Mouse (Mus musculus): ENCODE data around the gene Polr2c. TPM values are rescaled to one million over a fixed set of nuclear protein-coding genes. Genes with fewer than 3 reads are reported as not detected.
A peak's percentile ranks its signal among the peaks of the same experiment; 100 is the strongest.
"Not testable (repeated sequence)": the region's sequence is repeated elsewhere in the genome, so short reads cannot be mapped to it uniquely, and the experiment has no call there.

Gene Polr2c
- total RNA-seq (2021): 10 to 100 TPM; 52.0 to 60.5 TPM
- long read RNA-seq, experiment 1, transcript Polr2c-201 (9 exons, 1,580 nt): major isoform, 74 of 107 reads
- long read RNA-seq, experiment 1, partial matches to known transcripts: 0 of 107 reads
- long read RNA-seq, experiment 1, other reads (novel, unspliced or antisense): 33 of 107 reads
- long read RNA-seq, experiment 2, transcript Polr2c-201 (9 exons, 1,580 nt): major isoform, 85 of 122 reads
- long read RNA-seq, experiment 2, partial matches to known transcripts: 0 of 122 reads
- long read RNA-seq, experiment 2, other reads (novel, unspliced or antisense): 36 of 122 reads

DNA sequence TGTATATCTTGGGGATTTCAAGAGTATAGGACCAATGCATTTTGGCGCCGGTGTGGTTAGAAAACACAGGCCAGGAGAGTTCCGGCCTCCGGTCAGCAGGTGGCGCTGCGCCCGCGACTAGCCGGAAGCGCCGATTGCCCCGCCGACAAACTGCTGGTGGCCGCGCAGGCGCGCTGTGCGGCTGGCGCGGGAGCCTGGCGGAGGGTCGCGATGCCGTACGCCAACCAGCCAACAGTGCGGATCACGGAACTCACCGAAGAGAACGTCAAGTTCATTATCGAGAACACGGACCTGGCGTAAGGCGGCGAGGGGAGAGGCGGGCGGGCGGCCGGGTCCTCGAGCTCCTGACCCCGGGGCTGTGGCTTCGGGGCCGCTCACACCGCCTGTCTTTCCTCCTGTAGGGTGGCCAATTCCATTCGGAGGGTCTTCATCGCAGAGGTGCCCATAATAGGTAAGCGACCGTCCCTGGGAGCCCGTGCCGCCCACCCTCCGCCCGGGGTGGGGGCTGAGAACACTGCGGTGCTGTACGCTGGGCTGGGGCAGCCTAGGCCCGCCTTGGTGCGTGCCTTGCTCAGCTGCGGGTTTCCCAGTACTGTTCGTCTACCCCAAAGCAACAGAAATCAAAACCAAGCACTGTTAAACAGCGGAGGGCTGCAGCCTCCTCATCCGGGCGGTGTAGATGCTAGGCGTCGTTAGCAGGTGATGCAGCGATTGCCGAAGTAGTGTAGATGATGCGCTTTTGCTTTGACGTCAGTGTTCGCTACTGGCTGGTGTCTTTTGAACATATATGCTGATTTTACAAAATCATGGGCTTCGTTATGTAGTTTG lies at the start of gene Polr2c:
Polr2c (plus strand) TSS at position 105 of the 828 bp plus-strand sequence.
- intact Hi-C loops (cut with DNase I): loop anchor here (5.0 kb wide), 1 partner anchor 50 kb away; no protein-coding TSS in a partner anchor
- peak; percentile 93 to 94 for DNase-seq (ENCODE audit: low spot score in 2 of 2)

DNA sequence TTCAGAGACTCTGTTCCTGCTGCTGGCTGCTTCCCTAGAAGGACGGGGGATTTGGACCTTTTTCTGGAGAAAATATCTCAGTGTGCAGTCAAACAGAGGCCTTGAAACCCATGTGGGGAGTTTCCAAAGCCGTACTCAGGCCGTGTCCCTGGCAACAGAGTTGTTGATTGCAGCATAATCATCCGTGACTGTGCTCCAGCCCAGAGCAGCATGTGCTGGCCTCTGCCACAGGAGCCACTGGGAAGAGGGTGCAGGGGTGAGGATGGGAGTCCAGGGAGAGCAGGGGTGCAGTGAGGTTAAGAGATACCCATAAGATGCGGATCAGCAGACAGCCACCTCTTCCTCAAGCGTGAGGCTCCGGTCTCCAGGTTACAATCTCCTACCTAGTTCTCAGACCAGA lies 49.7 kb upstream of the Polr2c start:
- intact Hi-C loops (cut with DNase I): no loop called here
- DNase-seq (ENCODE audit: low spot score in 2 of 2): no peak

DNA sequence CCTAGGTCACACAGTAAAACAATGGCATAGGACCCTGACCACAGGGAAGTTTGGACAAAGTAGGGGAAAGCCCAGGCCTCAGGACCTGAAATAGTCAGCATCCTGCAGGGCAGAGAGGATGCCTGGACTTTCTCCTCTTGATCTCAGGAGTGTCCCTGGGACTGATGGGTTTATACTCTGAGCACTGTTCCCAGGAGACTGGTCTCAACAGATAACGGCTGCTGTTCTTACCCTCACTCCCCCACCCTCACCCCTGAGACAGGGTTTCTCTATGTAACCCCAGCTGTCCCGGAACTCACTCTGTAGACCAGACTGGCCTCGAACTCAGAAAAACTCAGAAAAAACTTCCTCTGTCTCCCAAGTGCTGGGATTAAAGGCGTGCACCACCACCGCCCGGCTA lies 48.9 kb upstream of the Polr2c start:
- no peak for DNase-seq (ENCODE audit: low spot score in 2 of 2)
- intact Hi-C loops (cut with DNase I): no loop called here

DNA sequence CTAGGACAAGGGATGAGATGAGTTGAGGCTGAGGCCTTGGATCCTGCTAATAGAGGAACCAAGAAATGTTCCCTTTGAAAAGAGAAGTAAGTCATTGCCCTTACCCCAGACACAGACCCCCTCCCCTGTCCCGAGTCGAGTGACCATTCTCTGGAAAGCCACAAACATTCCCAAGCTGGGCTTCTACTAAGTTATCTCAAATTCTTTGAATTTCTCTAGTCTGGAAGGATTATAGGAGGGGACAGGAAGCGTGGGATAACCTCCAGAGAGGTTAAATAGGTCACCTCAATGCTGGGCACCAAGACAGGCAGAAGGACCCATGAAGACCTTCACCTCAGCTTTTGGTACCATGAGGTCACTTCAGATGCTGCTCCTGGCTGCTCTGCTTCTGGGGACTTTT lies 47.1 kb upstream of the Polr2c start, which contains the start of gene Ccl17:
Ccl17 (plus strand) TSS at position 301 of the 400 bp plus-strand sequence.
- intact Hi-C loops (cut with DNase I): loop anchor here (5.0 to 10.0 kb wide), 2 partner anchors 38 to 215 kb away; partner anchors contain the start of gene Cx3cl1
- no peak for DNase-seq (ENCODE audit: low spot score in 2 of 2)

DNA sequence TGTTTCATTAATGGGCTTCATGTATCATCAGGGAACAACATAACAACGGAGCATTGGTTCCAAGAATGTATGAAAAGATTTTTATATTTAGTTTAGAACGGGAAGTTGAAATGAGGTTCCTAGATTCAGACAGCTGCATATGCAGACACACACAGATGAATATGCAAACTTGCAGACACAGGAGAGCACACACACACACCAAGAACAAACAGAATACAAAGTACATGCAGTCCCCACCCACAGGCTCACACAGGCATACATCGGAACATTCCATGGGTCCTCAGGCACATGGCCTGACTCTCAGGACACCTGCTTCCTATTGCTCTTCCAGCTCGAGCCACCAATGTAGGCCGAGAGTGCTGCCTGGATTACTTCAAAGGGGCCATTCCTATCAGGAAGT lies 46.4 kb upstream of the Polr2c start:
- DNase-seq (ENCODE audit: low spot score in 2 of 2): peak in 1 of 2 experiments; percentile 84
- intact Hi-C loops (cut with DNase I): loop anchor here (5.0 to 10.0 kb wide), 2 partner anchors 39 to 216 kb away; partner anchors contain the start of gene Cx3cl1

DNA sequence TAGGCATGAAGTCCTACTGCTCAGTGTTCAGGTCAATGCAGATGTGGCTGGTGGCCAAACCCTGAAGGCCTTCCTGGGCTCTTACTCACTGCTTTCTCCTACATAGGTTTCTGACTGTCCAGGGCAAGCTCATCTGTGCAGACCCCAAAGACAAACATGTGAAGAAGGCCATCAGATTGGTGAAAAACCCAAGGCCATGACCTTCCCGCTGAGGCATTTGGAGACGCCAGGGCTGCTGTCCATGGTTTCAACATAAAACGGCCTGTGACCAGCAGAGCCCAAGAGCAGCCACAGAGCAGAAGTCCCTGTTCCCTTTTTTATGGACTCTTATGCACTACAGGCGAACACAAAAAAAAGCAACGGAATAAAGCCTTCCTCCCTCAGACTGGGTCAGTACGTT lies 45.6 kb upstream of the Polr2c start:
- intact Hi-C loops (cut with DNase I): loop anchor here (1.0 to 10.0 kb wide), 3 partner anchors 39 to 217 kb away; partner anchors contain the start of gene Cx3cl1

DNA sequence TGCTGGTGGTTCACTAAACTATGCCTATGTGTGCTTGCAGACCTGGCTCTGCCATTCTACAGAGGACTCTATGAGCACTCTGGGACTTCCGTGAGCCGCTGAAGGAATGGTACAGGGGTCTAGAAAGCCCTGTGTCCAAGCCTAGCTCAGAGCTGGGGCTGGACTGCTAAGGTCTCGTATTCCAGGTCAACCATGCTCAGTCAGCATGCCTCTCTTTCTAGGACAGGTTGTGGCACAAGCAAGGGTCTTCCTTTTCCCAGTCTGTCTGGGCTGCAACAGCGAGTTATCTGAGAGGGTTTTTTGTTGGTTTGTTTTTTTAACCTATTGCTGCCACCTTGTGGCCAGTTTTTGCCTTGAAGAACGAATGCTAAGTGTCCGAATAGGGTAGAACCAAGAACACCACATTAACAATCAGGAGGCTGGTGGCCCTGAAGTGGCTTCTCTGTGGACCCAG lies 44.6 kb upstream of the Polr2c start:
- intact Hi-C loops (cut with DNase I): loop anchor here (1.0 to 10.0 kb wide), 3 partner anchors 40 to 218 kb away; partner anchors contain the start of gene Cx3cl1
- DNase-seq (ENCODE audit: low spot score in 2 of 2): peak; percentile 94

More for the DNA sequence above, 45.6 kb upstream of the Polr2c start:
- no peak for DNase-seq (ENCODE audit: low spot score in 2 of 2)

DNA sequence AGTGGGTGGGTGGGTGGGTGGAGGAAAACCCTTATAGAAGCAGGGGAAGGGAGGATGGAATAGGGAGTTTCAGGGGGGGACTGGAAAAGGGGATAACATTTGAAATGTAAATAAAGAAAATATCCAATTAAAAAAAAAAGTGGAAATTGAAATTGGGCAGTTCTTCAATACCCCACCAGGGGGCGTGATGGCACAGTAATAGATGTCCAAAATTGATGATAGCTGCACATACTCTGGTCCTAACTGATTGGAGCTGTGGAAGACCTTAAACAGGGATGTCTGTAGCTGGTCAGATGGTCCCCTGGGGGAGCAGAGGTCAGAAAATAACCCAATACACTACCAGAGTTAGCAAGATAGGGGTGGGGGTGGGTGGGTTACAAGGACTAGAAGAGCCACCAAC lies 42.7 kb upstream of the Polr2c start:
- no peak for DNase-seq (ENCODE audit: low spot score in 2 of 2)
- intact Hi-C loops (cut with DNase I): loop anchor here (5.0 to 10.0 kb wide), 2 partner anchors 42 to 220 kb away; partner anchors contain the start of gene Cx3cl1

DNA sequence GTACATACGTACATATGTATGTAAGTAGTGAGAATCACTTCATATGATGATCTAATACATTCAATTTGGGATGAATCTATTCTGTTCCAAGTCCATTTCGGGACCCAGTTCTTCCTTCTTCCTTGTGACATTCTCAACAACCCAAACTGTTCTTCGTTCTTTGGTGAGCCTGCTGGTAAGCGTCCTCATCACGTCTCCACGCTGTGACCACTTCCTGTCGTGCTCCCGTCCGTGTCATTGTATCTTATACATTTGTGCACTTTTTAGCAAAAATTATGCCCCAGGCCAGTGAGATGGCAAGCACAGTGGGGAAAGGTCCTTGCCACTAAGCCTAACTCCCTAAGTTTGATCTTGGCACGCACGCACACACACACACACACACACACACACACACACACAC lies 39.3 kb upstream of the Polr2c start:
- no peak for DNase-seq (ENCODE audit: low spot score in 2 of 2)
- intact Hi-C loops (cut with DNase I): loop anchor here (10.0 kb wide), 1 partner anchor 223 kb away; no protein-coding TSS in a partner anchor

DNA sequence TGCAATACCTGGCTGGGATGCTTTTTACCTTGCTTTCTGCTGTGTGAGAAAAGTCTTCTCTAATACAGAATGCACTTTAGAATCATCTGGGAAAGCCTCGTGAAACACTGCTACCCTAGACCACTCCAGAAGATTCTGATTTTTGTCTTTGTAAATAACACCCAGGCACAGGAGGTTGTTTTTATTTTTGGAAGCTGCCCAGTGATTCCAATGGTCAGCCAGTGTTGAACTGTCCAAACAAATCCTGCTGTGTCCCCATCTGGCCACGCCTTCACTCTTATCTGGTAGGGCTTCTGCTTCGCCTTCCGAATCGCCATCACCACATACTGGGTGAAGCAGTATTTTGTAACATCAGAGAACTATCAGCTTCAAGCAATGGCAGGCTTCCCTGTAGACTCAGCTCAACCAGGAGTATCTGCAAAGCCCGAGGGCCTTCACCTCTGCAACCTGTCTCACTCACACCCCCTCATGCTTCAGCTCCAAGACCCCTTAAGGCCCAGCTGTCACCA lies 37.5 kb upstream of the Polr2c start:
- no peak for DNase-seq (ENCODE audit: low spot score in 2 of 2)
- intact Hi-C loops (cut with DNase I): loop anchor here (10.0 kb wide), 1 partner anchor 225 kb away; no protein-coding TSS in a partner anchor

DNA sequence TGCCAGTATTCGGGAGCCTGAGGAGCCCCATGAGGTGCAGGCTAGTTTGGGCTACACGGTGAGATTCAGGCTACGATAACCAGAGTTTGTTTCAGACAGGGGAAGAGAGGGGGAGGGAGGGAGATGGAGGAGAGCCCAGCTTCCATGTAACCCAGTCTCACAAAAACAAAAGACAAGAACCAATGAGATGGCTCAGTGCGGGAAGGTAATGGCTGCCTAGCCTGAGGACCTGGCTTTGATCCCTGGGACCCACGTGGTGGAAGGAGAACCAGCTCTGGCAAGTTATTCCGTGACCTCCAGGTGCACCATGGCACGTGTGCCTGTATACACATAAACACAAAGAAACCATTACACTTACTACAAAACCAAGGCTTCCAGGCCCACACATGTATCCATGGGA lies 36.7 kb upstream of the Polr2c start:
- intact Hi-C loops (cut with DNase I): no loop called here
- DNase-seq (ENCODE audit: low spot score in 2 of 2): no peak

DNA sequence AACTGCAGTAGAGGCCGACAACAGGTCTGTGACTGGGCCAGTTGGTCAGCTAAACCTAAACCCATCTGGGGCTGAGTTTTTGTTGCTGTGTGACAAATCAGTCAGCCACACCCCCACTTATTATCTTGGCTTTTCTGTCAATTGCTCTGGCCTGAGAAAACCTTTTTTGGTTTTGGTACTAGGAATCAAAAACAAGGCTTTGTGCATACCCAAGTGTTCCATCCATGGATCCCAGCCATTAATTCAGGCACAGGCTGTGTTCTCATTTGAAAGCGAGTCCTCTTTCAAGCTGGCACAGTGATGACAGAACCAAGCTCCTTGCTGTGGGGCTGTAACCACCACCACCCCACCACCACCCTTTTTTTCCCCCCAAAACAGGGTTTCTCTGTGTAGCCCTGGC lies 35.9 kb upstream of the Polr2c start:
- intact Hi-C loops (cut with DNase I): no loop called here

DNA sequence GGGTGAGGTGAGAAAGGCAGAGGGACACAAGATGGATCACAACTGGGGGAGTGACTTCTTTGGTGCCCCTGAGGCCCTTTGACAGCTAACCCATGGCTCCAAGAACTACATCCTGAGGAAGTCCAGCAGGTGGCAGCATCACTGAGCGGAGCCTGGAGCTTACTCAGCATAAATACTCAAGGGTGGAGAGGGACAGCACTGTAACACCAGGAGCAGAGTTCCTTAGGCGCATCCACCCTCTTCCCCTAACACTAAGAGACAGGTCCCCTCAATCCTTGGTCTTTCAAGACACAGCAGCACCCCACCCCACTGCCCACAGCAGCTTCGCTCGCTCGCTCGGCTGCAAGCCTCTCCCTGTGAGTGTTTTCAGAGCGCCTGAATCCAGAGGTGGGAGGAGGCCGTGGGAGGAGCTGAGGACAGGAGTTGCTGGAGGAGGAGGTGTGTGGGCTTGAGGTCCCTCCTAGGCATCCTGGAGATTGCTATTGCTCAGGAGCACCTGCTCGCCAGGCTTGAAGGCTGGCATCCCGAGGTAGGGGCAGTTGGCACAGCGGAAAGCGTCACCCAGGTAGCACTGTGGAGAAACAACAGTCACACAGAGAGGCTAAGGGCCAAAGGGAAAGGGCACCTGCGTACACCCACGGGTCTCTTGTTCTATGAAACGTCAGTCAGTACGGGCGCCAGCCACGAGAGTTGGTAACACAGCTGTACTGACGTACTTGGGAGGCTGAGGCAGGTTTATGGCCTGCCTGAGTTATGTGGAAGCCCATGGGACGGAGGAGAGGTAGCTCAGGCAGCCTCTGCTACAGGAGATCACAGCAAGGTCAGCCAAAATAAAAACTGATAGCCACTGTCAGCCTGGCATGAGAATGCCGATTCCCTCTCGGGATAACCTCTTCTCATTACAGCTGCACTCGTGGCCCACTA lies 34.4 kb upstream of the Polr2c start:
- intact Hi-C loops (cut with DNase I): no loop called here
- peak; percentile 60 to 68 for DNase-seq (ENCODE audit: low spot score in 2 of 2)

More for the DNA sequence above, 35.9 kb upstream of the Polr2c start:
- no peak for DNase-seq (ENCODE audit: low spot score in 2 of 2)

DNA sequence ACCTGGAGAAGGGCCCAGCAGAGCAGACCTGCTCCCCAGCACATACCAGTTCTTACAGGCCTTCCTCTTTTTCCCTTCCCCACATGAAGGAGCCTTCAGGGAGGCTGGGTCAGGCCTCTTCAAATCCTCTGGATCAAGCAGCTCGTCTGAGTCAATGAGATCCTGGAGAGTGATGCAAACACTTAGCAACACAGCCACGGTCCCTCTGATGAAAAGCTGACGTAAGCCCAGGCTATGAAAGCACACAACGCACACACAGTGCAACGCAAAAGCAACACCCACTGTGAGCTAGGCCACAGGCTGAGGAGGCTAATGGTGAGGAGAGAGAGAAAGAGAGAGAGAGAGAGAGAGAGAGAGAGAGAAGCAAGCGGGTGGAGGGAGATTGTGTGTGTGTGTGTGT lies 32.1 kb upstream of the Polr2c start:
- intact Hi-C loops (cut with DNase I): no loop called here
- no peak for DNase-seq (ENCODE audit: low spot score in 2 of 2)

DNA sequence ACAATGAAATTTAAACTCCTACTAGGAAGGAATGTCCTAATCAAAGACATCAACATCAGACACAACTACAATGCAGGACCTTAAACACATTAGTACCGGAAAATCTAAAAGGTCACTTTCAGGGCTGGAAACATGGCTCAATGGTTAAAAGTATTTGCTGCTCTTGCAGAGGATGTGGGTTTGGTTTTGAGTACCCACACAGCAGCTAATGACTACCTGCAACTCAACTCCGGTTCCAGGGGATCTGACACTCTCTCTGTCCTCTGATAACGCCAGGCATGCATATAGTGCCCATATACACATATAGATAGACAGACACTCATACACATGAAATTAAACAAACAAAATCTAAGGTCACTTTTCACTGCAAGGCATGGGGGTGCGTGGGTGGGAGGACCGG lies 31.0 kb upstream of the Polr2c start:
- no peak for DNase-seq (ENCODE audit: low spot score in 2 of 2)
- intact Hi-C loops (cut with DNase I): no loop called here

DNA sequence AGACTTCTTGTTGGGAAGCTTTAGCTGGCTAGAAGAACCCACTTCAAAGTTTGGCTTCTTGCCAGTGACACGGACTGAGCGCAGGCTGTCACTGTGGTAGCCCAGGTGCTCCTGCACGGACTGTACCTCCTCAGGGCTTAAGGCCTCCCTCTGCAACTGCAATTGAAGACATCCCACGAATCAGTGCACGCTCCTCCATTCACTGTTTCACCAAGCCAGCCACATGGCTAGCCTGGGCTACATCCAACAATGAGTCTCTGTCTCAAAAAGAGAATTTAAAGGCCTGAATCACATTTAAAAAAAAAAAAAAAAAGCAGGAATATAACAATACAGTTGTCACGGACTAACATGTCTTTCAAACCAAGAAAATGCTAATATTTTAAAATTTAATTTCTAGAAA lies 29.0 kb upstream of the Polr2c start:
- no peak for DNase-seq (ENCODE audit: low spot score in 2 of 2)
- intact Hi-C loops (cut with DNase I): no loop called here

DNA sequence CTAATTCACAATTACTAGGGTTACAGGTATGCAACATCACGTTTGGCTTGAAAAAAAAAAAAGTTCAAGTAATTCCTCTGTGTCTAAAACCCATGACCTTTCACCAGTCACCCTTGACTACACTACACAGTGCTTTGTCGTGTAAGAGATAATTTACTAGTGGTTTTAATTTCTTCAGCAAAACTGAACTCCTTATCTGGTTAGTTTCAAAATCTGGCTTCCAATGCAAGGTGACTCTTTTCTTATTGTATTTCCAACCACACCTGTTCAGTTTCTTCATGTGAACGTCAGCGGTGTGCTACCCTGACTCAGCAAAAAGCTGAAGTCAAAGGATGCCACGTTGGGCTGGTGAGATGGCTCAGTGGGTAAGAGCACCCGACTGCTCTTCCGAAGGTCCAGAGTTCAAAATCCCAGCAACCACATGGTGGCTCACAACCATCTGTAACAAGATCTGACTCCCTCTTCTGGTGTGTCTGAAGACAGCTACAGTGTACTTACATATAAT lies 23.3 kb upstream of the Polr2c start:
- DNase-seq (ENCODE audit: low spot score in 2 of 2); intact Hi-C loops (cut with DNase I): not testable (repeated sequence)

DNA sequence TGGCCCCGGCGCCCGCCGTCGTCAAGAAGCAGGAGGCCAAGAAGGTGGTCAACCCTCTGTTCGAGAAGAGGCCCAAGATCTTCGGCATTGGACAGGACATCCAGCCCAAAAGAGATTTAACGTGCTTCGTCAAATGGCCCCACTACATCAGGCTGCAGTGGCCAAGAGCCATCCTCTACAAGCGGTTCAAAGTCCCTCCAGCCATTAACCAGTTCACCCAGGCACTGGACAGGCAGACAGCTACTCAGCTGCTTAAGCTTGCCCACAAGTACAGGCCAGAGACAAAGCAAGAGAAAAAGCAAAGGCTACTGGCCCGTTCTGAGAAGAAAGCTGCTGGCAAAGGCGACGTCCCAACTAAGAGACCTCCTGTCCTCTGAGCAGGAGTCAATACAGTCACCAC lies 21.5 kb upstream of the Polr2c start:
- DNase-seq (ENCODE audit: low spot score in 2 of 2); intact Hi-C loops (cut with DNase I): not testable (repeated sequence)

All from left cerebral cortex, postnatal 14 days (tissue).